Mouse (Mus musculus) v-Abl transformed pro-B cells (cell line): Measurements from ENCODE around the gene Nid2.

Experiments used
- in situ Hi-C, 2 experiments: fragments of 400-800 bp; cut with MboI; formaldehyde crosslinking; loops; one replicate each; pipeline ENCODE4 v1.15.1; 2025; ENCODE audit not compliant: unreplicated experiment in 2 of 2

Gene Nid2

GRCm38 (mm10) chr14:19839600-19840332 lies 88.7 kb downstream of the Nid2 start:
- in situ Hi-C loops: loop anchor here (5.0 to 25.0 kb wide), 8 partner anchors 123 to 423 kb away; no protein-coding TSS in a partner anchor

- in situ Hi-C loops: no loop called here
Measured at GRCm38 (mm10) chr14:19853471-19853870, 102.4 kb downstream of the Nid2 start.

- in situ Hi-C loops: no loop called here
Measured at GRCm38 (mm10) chr14:19858279-19858678, 107.2 kb downstream of the Nid2 start.

GRCm38 (mm10) chr14:19858808-19859776 lies 108.0 kb downstream of the Nid2 start:
- in situ Hi-C loops: no loop called here

- in situ Hi-C loops: no loop called here
Measured at GRCm38 (mm10) chr14:19860281-19860680, 109.2 kb downstream of the Nid2 start.
